Mouse (Mus musculus) adrenal gland (tissue): ENCODE measurements at regions not wholly inside any gene's neighbourhood (a gene's known extent, or its start where the extent isn't known, plus 50 kb on each side); places are given as distances from the start of the nearest gene placed in this dataset.

ENCODE experiments used
- intact Hi-C: fragments of 180-260 bp; cut with DNase I; formaldehyde crosslinking; loops from one replicate; pipeline ENCODE4 v1.15.1; 2025

DNA sequence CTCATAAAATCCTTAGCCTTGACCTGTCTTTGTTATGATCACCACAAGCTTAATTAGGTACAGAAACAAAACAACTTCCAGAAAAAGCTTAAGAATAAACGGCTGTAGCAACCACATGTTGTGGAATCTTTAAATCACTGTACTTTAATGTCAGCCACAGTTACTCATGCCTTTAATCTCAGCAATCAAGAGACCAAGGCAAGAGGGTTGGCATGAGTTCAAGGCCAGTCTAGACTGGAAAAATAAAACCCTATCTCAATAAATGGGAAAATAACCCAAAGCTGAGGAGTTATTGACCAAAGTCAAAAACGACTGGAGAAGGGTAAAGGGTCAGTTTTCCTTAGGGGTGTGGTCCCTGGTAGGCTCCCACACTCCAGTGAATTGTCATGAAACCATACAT lies 595.2 kb upstream of the Akr1e1 start:
- intact Hi-C loops, result loop anchor here (10.0 kb wide), 1 partner anchor 641 kb away; no protein-coding TSS in a partner anchor

DNA sequence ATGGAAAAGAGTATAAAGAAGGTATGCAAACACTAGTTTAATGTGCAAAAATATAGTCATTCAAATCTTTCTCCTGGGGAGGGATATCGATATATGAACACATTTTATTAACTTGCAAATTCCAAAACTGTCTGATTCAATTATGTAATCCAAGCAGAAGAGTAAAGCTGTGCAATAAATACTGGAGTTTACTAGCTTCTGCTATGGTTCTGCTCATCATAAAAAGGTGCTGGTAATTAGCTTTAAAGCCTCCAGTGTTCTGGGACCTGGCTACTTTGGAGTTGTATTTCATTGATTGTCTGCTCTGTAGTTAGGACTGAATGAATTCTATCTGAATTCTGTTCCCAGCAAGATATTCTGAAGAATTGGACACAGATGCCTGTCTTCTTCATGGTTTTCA lies 602.7 kb upstream of the Akr1e1 start:
- intact Hi-C loops, result no loop called here

DNA sequence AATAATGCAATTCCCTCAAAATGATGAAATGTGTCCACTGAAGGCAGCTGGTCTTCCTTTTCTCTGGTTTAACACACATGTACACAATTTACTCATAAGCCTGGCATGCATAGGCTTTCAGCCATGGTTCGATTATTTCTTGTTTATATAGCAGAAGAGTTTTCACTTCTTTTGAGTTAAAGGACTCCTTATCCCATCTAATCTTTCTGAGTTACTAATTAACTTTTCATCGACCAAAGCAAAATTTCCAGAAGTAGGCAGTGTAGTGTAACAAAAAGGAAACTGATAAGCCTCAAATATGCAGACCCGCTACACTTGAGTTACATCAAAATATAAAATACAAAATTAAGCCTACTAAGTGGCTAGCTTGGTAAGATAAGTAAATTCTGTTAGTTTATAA lies 620.5 kb upstream of the Akr1e1 start:
- intact Hi-C loops, result no loop called here

DNA sequence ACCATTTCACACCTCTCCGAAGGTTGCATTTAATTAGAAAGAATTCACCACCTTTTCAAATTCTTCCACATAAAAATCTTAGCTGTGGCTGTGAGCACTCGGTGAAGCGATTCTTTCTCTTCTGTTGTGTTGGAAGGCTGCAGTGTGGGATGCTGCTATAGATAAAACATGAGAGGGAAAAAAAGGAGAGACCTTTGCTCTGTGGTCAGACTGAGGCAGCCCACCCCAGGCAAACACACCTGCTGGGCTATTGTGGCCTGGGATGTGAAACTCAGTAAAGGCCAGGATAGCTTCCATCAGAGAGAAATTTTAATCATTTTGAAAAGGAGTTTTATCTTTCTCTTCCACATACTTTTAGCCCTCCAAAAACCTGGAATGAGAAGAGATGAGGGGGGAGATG lies 625.3 kb upstream of the Akr1e1 start:
- intact Hi-C loops, result no loop called here

DNA sequence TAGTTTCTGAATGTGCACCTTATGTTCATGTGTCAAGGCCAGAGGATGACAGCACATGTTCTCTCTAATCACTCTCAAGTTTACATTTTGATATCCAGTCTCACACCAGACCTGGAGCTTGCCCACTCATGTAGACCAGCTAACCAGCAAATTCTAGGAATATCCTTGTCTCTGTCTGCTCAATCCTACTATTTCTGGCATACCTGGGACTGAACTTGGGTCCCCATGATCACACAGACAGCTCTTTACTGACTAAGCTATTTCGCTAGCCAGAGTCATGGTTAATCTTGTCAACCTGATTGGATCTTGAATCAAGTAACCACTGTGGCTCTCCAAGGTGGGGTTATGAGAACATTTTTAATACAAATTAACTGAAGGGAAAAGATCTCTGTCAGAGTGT lies 625.9 kb upstream of the Klf6 start:
- intact Hi-C loops, result no loop called here

DNA sequence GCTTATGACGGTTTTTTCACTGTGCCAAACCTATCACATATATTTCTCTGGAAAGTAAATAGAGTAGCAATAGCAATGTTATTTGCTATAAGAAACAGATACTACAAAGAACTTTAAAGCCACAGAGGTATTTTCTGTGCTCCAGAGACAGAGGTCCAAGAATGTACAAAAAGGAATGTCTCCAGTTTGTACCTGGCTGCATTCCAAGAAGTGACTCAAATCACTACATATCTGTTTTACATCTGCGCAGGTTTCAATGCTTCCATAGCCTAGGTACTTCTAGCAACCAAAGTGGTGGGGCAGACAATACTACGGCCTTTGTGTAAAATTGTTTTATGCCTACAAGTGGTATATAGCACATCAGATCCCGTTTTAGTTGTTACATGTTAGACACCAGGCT lies 620.7 kb upstream of the Klf6 start:
- intact Hi-C loops, result no loop called here

DNA sequence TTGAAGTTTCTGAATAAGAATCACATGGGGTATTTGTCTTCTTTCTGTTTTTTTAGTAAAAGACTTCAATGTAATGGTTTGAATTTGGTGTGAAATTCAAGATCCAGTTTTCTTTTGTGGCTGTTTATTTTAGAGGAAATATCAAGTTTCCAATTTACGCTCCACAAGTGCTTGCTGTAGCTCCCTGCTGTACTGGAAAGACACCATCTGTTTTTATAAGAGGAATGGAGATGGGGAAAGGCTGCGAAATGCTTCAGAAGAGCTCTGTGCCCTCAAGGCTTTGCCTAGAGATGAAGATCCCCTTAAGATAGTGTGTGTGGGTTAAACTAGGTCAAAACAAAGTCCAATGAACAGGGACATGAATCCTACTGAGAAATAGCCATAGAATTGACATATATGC lies 618.5 kb upstream of the Klf6 start:
- intact Hi-C loops, result no loop called here

DNA sequence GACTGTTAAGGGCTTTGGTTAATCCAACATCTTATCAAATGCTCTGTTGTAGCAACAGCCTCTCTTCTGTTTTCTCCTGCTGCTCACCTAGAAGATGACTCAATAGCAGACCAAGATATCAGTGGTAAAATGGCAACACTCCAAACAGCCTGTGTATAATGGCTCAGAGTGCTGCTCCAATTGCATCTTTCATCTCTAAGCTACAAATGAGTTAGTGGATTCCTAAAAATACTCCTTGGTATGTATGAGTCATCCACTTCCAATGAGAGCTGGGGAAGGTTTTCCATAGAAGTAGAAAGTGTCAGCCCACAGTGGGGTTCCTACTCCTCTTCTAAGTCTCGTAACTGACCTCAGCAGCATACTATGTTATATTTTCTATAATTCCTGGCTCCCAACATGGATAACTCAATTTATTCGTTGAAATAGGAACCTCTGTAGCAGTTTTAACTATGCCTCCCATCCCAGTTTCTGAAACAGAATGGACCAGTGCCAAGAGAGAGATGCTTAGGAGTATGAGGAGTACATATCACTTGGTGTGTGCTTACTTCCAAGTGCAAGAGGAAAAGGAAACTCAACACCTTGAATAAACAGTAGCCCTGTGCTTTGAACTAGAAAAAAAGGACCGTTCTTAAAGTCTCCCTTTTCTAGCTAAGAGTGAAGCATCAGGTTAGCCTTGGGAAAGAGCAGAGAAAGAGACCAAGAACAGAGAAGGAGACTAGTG lies 612.5 kb upstream of the Klf6 start:
- intact Hi-C loops, result no loop called here

DNA sequence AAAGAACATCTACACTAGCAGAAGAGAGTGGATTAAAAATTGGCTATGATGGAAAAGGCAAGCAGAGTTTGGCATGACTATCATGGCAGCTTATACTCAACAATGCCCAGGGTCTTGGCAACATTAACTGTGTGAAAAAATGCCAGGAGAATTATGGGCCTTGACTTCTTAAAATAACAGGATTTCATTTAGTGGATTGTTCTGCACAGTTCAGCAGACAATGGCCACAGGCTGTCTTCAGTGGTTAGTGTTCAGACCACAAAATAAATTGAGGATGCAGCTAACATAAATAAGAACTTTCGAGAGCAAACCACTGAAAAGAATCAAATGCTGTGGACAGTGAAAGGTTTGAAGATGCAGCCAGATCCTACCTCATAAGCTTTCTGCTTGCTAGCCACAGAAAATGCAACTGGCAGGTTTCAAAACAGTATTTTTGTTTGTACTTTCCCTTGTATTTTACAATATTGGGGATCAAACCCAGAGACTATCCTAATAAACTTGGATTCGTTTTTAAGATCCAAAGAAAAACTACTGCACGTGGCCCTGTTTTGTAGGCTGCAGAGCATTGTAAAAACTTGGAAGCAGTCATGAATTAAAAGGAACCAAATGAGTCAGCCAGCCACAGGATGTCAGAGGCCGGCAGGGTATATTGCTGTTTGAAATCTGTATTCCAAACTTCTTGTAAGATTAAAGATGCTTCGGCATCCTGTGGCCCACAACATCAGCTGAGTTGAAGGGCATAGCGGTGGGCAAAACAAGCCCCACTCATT lies 603.2 kb upstream of the Klf6 start:
- intact Hi-C loops, result no loop called here

DNA sequence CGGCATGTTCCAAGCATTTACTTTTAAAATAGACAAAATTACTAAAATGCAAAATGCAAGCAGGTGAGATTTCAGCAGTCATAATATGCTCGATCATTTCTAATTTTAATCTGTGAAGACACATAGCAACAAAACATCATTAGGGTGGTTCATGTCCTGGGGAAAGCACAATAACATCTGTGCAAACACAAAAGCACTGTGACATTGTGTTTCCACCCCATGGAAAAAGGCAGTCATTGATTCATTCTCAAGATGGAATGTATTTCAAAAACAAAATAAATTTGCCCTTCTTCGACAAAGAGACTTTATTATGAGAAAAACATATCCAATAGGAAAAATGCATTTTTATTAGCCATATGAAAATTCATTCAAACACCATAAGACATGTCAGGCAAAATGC lies 601.5 kb upstream of the Klf6 start:
- intact Hi-C loops, result no loop called here

DNA sequence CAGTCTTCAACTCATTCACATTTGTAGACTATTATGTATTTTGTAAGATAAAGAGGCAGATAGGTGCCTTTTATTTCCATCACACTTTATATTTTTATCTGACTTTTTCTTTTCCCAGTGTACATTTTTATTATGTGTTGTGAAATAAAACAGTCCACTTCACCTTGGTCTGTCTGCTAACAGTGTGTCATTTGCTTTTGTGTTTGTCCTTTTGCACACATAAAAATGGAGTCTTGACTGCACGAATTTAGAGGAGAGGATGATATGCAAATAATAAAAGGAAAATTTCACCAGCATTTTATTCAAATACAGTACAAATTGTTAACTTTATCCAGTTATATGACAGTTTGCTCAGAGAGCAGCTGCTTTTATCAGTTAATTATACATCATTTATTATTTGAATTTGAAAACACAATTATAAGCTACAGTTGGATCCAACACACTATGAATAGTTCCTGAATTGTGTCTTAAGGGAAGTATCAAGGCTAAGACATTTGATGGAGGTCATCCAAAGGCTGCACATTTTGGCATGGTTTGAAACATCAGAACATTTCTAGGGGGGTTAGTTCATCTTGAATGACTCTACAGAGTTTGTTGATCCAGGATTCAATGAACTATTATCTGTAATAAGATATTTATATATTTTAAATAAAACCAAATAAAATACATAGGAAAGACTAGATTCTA lies 588.6 kb upstream of the Klf6 start:
- intact Hi-C loops, result no loop called here

DNA sequence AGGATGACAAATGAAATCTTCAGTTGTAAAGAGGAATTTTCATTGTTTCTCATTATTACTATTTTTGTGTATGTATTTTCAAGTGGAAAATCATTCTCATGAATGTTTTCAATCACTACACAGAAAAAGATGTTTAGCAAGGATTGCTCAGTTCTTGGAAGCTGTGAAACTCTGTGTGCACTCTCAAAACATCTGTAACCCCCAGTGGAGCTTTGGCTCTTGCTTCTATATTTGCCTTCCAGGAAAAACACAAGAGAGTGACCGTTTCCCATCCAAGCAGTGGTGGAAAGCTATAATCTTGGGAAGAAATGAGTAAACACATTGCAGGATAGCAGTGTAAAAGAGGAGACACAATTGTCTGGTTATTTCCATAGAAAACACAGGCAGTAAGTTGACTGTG lies 584.7 kb upstream of the Klf6 start:
- intact Hi-C loops, result no loop called here

DNA sequence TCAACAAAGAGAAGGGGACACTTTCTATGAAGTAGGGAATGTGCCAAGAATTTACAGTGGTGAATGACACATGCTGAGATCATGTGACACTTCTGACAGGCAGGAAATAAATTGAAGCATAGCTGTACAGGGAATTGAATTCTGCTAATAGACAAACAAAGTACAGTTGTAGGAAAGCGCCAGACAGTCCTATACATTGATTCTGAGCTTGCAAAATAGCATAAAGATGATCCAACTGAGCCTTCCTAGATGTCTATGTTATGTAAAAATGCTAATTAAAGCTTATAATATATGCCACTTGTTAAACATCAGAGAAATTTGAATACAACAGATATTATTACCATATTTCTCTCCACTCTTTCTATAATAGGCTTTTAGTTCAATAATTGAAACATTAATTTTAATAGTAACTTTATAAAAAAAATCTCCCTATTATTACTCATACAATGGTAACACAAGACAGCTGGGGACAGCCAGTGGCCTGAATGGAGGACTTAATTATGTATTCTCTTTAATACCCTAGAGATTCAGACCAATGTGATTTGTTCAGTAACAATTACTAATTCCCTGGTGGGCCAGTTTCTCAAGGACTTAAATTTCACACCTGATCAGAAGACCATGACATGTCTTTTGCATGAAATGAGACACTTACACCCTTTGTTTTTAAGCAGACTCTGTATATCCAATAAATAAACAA lies 571.4 kb upstream of the Klf6 start:
- intact Hi-C loops, result no loop called here

DNA sequence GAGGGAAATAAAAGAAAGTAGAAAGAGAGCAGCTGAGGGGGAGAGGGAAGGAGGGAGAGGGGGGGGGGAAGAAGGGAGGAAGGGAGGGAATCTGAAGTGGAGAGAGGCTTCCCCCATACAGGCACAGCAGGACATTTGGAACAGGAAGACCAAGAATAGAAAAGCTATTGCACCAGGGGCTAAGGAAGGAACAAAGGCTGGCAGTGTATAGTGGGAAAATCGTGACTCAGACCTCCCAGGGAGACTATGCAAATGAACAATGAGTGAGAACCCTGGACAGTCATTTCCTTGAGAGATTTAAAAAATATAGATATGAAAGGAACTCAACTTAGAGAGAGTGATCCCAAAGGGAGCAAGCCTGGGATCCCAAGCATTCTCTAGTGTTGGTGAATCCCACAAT lies 559.1 kb upstream of the Klf6 start:
- intact Hi-C loops, result no loop called here

DNA sequence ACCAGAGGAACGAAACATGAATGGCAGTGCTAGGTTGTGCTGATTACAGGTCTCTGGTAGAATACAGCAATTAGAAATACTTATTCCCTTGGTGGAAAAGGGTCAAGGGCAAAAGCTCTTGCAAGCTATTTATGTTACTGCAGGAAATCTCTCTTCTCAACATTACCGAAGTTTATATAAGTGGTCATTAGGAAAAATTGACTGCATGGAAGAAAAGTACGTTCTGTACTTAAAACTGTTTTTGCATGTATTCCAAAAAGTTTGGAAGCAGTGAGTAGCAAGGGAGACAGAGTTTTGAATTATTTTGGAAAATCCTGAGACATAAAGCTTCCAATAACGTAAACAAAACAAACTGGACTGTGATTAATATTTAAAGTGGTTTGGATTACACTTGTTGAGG lies 554.6 kb upstream of the Klf6 start:
- intact Hi-C loops, result no loop called here

DNA sequence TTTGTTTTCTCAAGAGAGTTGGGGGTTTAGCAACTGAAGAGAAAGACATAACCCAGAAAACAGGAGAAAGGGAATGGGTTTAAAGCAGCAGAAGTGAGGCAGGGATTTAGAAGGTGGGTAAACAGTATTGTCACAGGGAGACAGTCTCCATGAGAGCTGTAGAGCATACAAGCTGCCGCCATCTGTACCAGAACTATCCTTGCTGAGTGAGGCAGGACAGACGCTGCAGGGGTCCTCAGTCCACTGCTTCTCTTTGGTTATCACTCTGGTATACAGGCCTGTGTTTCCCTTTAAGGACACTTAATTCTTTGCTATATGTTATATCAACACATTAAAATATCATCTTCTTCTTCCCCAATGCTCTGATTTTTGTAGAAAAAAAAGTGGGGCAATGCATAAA lies 548.0 kb upstream of the Klf6 start:
- intact Hi-C loops, result no loop called here

DNA sequence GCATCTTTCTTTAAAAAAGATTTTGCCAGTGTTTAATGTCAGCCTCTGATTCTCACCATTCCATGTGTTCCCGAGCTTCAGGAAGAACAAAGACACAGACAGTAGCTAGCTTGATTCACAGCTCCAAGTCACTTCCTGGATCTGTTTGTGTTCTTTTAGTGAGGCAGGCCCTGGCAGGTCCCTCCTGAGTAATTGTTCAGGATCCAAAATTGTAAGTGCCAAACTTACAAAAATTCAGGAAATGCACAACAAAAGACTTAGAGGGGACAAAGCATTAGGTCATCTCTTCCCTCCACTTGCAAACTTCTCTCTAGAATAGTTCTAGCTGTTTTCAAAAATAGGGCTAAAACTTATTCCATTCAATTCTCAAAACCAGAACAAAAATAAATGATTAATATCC lies 546.3 kb upstream of the Klf6 start:
- intact Hi-C loops, result no loop called here

DNA sequence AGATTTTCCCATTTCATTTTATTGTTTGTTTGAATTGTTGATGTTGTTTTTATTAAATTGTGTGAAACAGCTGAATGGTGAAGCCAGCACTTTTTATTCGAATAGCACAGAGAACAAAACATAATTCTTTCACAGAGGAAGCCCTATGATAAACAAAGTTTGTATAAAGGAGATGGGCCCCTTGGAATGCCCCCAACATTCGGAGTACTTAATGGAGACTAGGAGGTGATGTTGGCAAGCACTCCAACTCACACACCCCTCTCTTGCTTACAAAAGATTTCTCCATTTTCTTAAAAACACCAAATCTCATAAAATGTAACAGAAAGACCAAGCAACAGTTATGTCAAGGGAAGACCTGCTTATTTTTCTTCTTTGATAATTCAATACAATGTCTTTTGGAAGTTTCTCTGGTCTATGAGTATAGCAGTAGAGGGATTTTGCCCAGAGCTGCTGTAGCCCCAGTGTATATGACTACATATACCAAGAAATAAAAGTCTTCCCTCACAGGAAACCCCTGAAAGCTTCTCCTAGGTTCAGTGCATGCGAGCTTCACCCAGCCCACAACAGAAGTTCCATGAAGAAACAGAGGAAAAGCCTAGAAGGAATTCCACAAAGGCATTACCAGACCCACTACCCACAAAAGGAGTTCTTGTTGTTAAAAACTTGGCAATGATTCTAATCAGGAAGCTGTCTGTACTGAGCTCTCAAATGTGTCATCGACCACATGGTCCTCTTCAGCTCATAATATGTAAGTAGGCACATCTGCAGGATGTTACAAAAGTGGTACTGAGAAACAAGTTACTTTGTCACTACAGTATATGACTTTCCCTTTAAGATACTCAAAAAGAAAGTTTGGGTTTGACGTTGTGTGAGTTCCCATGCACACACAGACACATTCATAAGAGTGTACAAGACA lies 543.1 kb upstream of the Klf6 start:
- intact Hi-C loops, result no loop called here

DNA sequence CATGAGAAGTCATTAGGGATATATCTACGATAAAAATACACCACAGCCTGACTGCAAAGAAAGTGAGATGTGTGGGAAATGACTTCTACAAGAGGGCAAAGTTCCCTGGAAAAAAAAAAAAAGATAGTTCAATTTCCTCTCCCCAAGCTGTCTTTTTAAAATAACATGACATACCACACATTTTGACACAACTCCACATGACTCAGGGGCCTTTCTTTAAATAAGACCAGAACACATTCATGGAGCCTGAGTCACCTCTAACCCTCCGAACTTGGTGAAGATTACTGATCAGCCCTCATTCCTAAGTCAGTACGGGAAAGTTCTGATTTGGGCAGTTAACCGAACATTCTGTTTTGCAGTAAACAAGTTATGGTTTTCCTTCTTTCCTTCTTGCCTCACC lies 515.6 kb upstream of the Klf6 start:
- intact Hi-C loops, result loop anchor here (2.0 kb wide), 1 partner anchor 71 kb away; no protein-coding TSS in a partner anchor
